Mouse (Mus musculus) midbrain, embryonic 15.5 days (tissue): ENCODE measurements at regions not wholly inside any gene's neighbourhood (a gene's known extent, or its start where the extent isn't known, plus 50 kb on each side); places are given as distances from the start of the nearest gene placed in this dataset.

ENCODE experiments used
- ATAC-seq: fragments of 200-750 bp; cut with Nextera tagmentation; replicated peaks from 2 replicates; pipeline ENCODE4 v1.8.0; 2017; ENCODE audit warnings: moderate TSS enrichment
- H3K27ac ChIP-seq: fragments of 300-500 bp; sonication (generic); 2 replicates; pipeline ENCODE4 v1.5.1; 2015; ENCODE audit warnings: mild to moderate bottlenecking, inconsistent platforms
- H3K27me3 ChIP-seq: fragments of 300-500 bp; sonication (generic); replicated peaks from 2 replicates; pipeline ENCODE4 v1.6.1; 2015; ENCODE audit warnings: inconsistent platforms
- H3K36me3 ChIP-seq: fragments of 300-500 bp; sonication (generic); replicated peaks from 2 replicates; pipeline ENCODE4 v1.6.1; 2015; ENCODE audit warnings: inconsistent platforms
- H3K4me1 ChIP-seq: fragments of 300-500 bp; sonication (generic); 2 replicates; pipeline ENCODE4 v1.6.1; 2015; ENCODE audit warnings: inconsistent platforms
- H3K4me2 ChIP-seq: fragments of 300-500 bp; sonication (generic); 2 replicates; pipeline ENCODE4 v1.6.1; 2015; ENCODE audit warnings: inconsistent platforms, mild to moderate bottlenecking, moderate library complexity
- H3K4me3 ChIP-seq: fragments of 300-500 bp; sonication (generic); 2 replicates; pipeline ENCODE4 v1.5.1; 2015; ENCODE audit warnings: mild to moderate bottlenecking, inconsistent platforms
- H3K9ac ChIP-seq: fragments of 300-500 bp; sonication (generic); 2 replicates; pipeline ENCODE4 v1.6.1; 2015; ENCODE audit warnings: mild to moderate bottlenecking, inconsistent platforms
- H3K9me3 ChIP-seq: fragments of 300-500 bp; sonication (generic); 2 replicates; pipeline ENCODE4 v1.6.1; 2016; ENCODE audit warnings: inconsistent platforms
- WGBS: fragments of 180-500 bp; shearing (Covaris S2); methylation state at CpG from one replicate; pipeline ENCODE4 v1.1.7; 2015; ENCODE audit warnings: mixed read lengths; 5-methylcytosine and 5-hydroxymethylcytosine counted together

GRCm38 (mm10) chr1:35452441-35453107, 602.8 kb downstream of the Plekhb2 start:
- Histone ChIP-seq H3K4me2 (no peak overlapping the region), H3K27me3 (no peaks in the 10 kb centered on the region), H3K27ac (no peak overlapping the region), H3K4me1 (no peaks in the 10 kb centered on the region), H3K9me3 (no peaks in the 10 kb centered on the region), H3K9ac (no peak overlapping the region), H3K4me3 (no peak overlapping the region), H3K36me3 (no peaks in the 10 kb centered on the region)
- WGBS = 86% methylated on average over 19 of the region's 19 CpGs
- ATAC-seq = no peak

- Histone ChIP-seq H3K27me3 (no peaks in the 10 kb centered on the region), H3K9ac (no peak overlapping the region)
Observed at GRCm38 (mm10) chr1:35457591-35457990, 607.8 kb downstream of the Plekhb2 start.

DNA sequence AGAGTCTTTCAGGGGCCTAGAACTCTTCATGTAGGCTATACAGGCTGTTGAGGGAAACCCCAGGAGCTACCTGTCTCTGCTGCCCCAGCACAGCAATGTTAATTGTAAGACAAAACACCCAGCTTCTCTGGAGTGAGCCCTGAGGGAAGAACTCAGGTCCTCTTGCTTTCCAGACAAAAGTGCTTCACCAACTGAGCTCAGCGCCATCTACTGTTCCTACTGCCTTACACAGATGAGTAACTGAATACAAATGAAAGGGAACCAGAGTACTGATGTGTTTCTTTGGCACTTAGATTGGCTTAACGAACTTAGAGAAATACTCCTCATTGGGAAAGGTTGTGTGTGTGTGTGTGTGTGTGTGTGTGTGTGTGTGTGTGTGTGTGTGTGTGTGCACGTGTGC, 603.1 kb upstream of the Hs6st1 start:
- Histone ChIP-seq H3K36me3 (no peaks in the 10 kb centered on the region), H3K27ac (no peak overlapping the region), H3K4me2 (no peak overlapping the region), H3K27me3 (no peaks in the 10 kb centered on the region), H3K4me3 (no peak overlapping the region), H3K9me3 (no peaks in the 10 kb centered on the region), H3K4me1 (no peaks in the 10 kb centered on the region), H3K9ac (no peak overlapping the region)
- ATAC-seq = no peak
- 58% methylated on average over 3 of the region's 3 CpGs for WGBS

More at GRCm38 (mm10) chr1:35457591-35457990, 607.8 kb downstream of the Plekhb2 start:
- H3K9me3 ChIP-seq = no peaks in the 10 kb centered on the region
- no peaks in the 10 kb centered on the region for H3K36me3 ChIP-seq
- H3K4me1 ChIP-seq = no peaks in the 10 kb centered on the region
- H3K4me3 ChIP-seq = no peak overlapping the region
- H3K4me2 ChIP-seq = no peak overlapping the region
- no peak for ATAC-seq
- WGBS = 72% methylated on average over 9 of the region's 9 CpGs
- no peak overlapping the region for H3K27ac ChIP-seq

DNA sequence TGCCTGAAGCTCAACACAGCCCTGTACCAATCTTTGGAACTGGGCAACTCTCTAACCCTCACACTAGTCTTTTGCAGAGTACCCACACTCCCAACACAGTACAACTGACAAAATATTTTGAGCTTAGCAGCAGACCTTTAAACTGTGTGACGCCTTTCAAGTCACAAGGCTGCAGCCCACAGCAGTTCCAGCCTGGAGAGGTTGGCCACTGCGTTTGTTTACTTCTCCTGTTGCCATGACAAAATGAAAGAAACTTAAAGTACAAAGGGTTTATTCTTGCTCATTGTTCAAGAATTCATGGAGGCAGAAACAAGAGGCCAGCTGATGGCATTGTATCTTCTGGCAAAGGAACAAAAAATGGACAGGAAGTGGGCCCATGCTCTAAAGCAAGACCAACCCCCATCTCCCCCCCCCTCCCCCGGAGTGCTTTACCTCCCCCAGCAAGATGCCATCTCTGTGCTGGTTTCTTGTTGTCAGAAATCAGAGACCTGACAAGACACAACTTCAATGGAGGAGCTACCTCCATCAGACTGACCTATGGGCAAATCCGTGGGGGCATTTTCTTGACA, 598.9 kb upstream of the Hs6st1 start:
- Histone ChIP-seq H3K27me3 (no peaks in the 10 kb centered on the region), H3K9ac (no peak overlapping the region), H3K4me2 (no peak overlapping the region), H3K4me1 (no peaks in the 10 kb centered on the region), H3K36me3 (no peaks in the 10 kb centered on the region), H3K4me3 (no peak overlapping the region), H3K9me3 (peaks cover 4% of the 10 kb centered on the region; the same call in 1 of the 2 replicates), H3K27ac (no peak overlapping the region)
- 37% methylated on average over 4 of the region's 4 CpGs for WGBS
- no peak for ATAC-seq

DNA sequence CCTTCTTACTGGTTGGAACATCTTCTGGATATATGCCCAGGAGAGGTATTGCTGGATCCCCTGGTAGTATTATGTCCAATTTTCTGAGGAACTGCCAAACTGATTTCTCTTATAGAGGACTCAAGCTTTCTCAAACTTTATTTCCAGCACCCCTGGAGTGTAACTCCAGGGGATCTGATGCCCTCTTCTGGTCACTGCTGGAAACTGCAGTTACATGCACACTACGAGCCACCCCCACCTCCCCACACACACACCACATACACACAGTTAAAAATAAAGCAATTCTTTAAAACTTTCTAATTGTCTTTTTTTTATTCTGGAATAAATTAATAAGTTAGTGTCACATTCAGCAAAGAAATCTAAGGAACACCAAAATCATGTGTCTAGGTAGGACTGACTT, 589.9 kb upstream of the Hs6st1 start:
- Histone ChIP-seq H3K9ac (no peak overlapping the region), H3K4me2 (no peak overlapping the region), H3K4me3 (no peak overlapping the region), H3K9me3 (peaks cover 10% of the 10 kb centered on the region; the same call in 1 of the 2 replicates), H3K4me1 (no peaks in the 10 kb centered on the region), H3K27ac (no peak overlapping the region), H3K27me3 (no peaks in the 10 kb centered on the region), H3K36me3 (no peaks in the 10 kb centered on the region)
- 88% methylated on average over 1 of the region's 1 CpGs for WGBS
- no peak for ATAC-seq

GRCm38 (mm10) chr1:35495963-35496362, 572.2 kb upstream of the Hs6st1 start:
- H3K27ac ChIP-seq = no peak overlapping the region
- WGBS = 86% methylated on average over 5 of the region's 5 CpGs
- no peak overlapping the region for H3K4me2 ChIP-seq
- H3K4me3 ChIP-seq = no peak overlapping the region
- H3K9ac ChIP-seq = no peak overlapping the region
- no peaks in the 10 kb centered on the region for H3K36me3 ChIP-seq
- no peaks in the 10 kb centered on the region for H3K9me3 ChIP-seq
- no peak for ATAC-seq
- H3K4me1 ChIP-seq = no peaks in the 10 kb centered on the region
- H3K27me3 ChIP-seq = no peaks in the 10 kb centered on the region

DNA sequence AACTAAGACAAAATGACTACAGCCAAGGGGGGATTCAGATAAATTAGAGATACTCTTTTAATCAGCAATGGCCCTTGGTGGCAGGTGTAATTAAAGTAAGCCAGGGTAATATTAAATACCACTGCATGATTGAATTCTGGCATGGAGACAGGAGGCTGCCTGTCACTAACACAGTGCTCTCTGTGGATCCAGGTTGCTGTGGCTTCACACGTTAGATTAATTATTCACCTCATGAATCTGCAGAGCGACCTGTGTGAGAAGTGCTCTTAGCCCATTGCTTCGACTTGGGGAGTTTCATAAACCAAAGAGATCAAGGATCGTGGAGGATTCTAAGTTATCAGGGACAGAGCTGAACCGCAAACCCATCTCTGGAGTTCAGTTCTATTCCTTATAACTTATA, 545.2 kb upstream of the Hs6st1 start:
- Histone ChIP-seq H3K9me3 (no peaks in the 10 kb centered on the region), H3K36me3 (no peaks in the 10 kb centered on the region), H3K4me3 (no peak overlapping the region), H3K4me1 (no peaks in the 10 kb centered on the region), H3K4me2 (no peak overlapping the region), H3K9ac (no peak overlapping the region), H3K27ac (no peak overlapping the region), H3K27me3 (no peaks in the 10 kb centered on the region)
- no peak for ATAC-seq
- 83% methylated on average over 5 of the region's 5 CpGs for WGBS

DNA sequence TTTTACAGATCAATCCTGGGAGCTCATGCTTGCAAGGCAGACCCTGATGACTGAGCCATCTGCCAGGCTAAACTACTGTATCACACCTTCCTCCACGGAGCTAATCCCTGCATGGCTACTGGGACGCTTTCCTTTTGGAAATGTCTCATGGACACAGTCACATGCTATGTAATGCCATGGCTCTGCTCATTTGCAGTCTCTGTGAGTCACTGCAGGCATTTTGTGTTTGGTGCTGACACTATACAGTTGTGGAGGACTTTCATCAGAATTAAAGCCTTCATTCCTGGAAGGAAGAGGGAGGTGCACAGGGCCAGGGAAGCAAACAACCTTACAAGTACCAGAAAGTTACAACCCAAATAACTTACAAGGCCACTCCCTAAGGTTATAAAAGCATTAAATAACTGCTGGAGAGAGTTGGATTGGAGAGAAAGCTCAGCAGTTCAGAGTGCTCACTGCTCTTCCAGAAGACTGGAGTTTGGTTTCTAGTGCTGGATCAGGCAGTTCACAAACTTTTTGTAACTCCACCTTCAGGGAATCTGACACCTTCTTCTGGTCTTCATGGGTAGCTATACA, 544.3 kb upstream of the Hs6st1 start:
- Histone ChIP-seq H3K4me1 (no peaks in the 10 kb centered on the region), H3K9me3 (no peaks in the 10 kb centered on the region), H3K36me3 (no peaks in the 10 kb centered on the region), H3K27me3 (no peaks in the 10 kb centered on the region), H3K27ac (no peak overlapping the region), H3K4me2 (no peak overlapping the region), H3K4me3 (no peak overlapping the region), H3K9ac (no peak overlapping the region)
- WGBS = 68% methylated on average over 2 of the region's 2 CpGs
- ATAC-seq = no peak

GRCm38 (mm10) chr1:35524788-35525187, 543.4 kb upstream of the Hs6st1 start:
- no peaks in the 10 kb centered on the region for H3K27me3 ChIP-seq
- H3K27ac ChIP-seq = no peak overlapping the region
- no peaks in the 10 kb centered on the region for H3K4me1 ChIP-seq
- no peak overlapping the region for H3K4me2 ChIP-seq
- WGBS = 60% methylated on average over 5 of the region's 5 CpGs
- H3K9me3 ChIP-seq = no peaks in the 10 kb centered on the region
- H3K36me3 ChIP-seq = no peaks in the 10 kb centered on the region
- H3K4me3 ChIP-seq = no peak overlapping the region
- ATAC-seq = no peak
- H3K9ac ChIP-seq = no peak overlapping the region

DNA sequence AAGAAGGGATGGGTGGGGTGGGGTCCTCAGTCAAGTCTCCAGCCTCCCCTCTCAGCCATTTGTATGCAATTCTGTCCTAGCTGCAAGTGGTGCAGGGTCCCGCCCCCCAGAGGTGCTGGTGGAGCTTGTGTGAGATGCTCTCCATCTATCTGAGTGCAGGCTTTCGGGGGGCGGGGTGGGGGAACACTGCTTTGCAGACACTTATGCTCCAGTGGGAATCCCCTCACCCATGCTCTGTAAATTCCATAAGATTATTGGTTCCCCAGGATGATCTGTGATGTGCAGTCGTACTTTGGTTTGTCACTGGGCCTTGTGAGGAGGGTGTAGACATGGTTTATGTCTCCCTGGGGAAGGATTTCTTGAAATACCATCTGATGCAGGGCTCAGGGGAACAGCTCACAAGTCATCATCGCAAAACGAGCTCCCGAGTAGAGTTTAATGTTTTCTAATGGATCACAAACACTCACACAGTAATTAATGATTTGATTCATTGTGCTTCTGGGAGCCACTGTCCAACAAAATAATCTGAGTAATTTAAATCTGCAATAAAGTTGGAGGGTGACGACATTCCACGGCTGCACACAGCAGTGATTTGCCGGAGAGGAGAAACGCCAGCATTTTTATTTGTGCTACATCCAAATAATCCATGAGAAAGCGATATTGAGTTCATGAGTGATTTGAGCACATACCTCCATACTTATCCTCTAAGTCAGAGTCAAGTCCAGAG, 540.3 kb upstream of the Hs6st1 start:
- Histone ChIP-seq H3K9ac (no peak overlapping the region), H3K4me3 (no peak overlapping the region), H3K36me3 (no peaks in the 10 kb centered on the region), H3K27me3 (no peaks in the 10 kb centered on the region), H3K9me3 (no peaks in the 10 kb centered on the region), H3K4me1 (no peaks in the 10 kb centered on the region), H3K27ac (no peak overlapping the region), H3K4me2 (no peak overlapping the region)
- 76% methylated on average over 12 of the region's 12 CpGs for WGBS
- no peak for ATAC-seq

DNA sequence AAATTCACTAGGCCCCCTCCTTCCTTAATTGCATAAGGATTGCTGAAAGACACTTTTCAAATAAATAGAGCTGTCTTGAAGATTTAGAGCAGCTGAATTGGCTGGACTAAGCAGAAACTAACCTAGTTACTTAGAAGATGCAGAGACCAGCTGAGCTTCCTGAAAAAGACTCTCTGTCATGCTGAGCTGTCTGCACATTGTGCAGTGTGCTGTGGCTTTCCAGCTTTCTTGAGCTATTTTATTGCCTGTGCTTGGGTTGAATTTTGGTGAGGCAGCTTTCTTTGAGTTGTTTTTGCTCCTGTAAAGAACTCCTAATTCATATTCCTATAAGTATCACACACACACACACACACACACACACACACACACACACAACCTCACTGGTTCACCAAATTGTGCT, 532.7 kb upstream of the Hs6st1 start:
- Histone ChIP-seq H3K9me3 (no peaks in the 10 kb centered on the region), H3K4me3 (no peak overlapping the region), H3K36me3 (no peaks in the 10 kb centered on the region), H3K27ac (no peak overlapping the region), H3K4me1 (no peaks in the 10 kb centered on the region), H3K9ac (no peak overlapping the region), H3K4me2 (no peak overlapping the region), H3K27me3 (no peaks in the 10 kb centered on the region)
- ATAC-seq = no peak

GRCm38 (mm10) chr1:35536276-35536675, 531.9 kb upstream of the Hs6st1 start:
- 79% methylated on average over 5 of the region's 5 CpGs for WGBS
- H3K4me2 ChIP-seq = no peak overlapping the region
- no peak overlapping the region for H3K27ac ChIP-seq
- no peaks in the 10 kb centered on the region for H3K36me3 ChIP-seq
- H3K9ac ChIP-seq = no peak overlapping the region
- no peaks in the 10 kb centered on the region for H3K4me1 ChIP-seq
- H3K27me3 ChIP-seq = no peaks in the 10 kb centered on the region
- H3K4me3 ChIP-seq = no peak overlapping the region
- ATAC-seq = no peak
- H3K9me3 ChIP-seq = no peaks in the 10 kb centered on the region
